Mouse (Mus musculus): ENCODE results near the gene Clca3a1. TPM values are rescaled to one million over a fixed set of nuclear protein-coding genes. Genes with fewer than 3 reads are reported as not detected.
"Not testable (repeated sequence)": the region's sequence is repeated elsewhere in the genome, so short reads cannot be mapped to it uniquely, and the experiment has no call there.

Gene Clca3a1
- total RNA-seq (2015): 1.7 and 2.0 TPM in 2 replicates
- 0.92 and 2.3 TPM in 2 replicates for total RNA-seq (2017)

GRCm38 (mm10) chr3:144760592-144761309 lies at the start of gene Clca3a1:
TSS of gene Clca3a1 (minus strand) at chr3:144760977.
- peak; percentile 92 for ATAC-seq (replicated peaks; ENCODE audit: poor library complexity)

- peak; percentile 58 for ATAC-seq (replicated peaks; ENCODE audit: poor library complexity)
These were observed 47.6 kb upstream of the Clca3a1 start for GRCm38 (mm10) chr3:144808153-144808925.

GRCm38 (mm10) chr3:144806626-144807025 lies 45.8 kb upstream of the Clca3a1 start:
- ATAC-seq (replicated peaks; ENCODE audit: poor library complexity): not testable (repeated sequence)

DNA sequence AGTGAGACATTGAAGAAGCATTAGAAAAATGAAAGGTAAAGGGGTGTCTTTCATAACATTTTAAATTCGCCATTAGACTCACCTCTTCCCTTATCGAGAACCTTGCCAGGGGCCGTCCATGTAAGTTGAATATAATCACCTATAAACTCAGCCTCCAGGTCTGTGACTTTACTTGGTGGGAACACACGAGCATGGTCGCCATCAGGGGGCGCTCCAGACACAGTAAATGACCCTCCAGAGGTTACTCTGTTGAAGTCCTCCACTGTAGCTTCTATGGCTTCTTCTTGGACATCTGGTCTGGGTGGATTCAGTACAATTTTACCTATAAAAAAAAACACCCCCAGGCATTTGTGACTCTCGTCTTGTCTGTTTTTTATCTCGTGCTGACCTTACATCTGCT lies 41.1 kb upstream of the Clca3a1 start:
- peak; percentile 96 for ATAC-seq (replicated peaks; ENCODE audit: poor library complexity)

GRCm38 (mm10) chr3:144785181-144786148 lies 24.7 kb upstream of the Clca3a1 start:
- peak; percentile 81 for ATAC-seq (replicated peaks; ENCODE audit: poor library complexity)

DNA sequence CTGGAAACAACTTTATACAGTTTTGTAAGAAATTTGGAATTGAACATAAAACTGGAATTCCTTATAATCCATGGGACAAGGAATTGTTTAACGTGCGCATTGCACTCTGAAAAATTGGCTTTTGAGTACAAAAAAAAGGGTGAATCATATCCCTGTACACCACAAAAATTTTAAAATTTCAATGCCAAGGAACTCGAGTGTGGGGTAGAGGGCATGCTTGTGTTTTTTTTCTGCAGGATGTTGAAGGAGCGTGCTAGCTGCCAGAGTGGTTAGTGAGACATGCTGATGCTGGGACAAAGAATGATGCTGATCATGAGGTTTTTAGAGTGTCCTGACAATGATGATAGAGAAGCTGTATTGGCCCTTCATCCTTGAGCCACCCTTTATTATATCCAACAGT lies 4.4 kb upstream of the Clca3a1 start:
- ATAC-seq (replicated peaks; ENCODE audit: poor library complexity): no peak

DNA sequence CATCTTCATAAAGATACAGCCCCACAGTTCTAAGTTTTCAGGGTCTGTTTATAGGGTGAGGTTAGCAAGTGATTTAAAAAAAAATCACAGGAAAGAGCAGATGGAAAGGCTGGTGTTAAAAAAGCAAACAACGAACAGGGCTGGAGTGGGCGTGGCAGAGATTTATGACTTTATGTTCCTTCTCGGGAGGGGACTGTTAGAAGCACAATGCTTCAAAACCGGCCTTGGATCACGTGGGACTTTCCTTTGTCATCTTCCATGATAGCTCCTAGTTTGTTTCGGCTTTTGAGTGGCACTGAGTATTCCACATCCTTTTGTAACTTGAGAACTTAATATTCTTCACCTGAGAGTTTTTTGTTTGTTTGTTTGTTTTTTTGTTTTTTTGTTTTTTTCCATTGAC lies 677 bp upstream of the Clca3a1 start:
- ATAC-seq (replicated peaks; ENCODE audit: poor library complexity): no peak

- ATAC-seq (replicated peaks; ENCODE audit: poor library complexity): no peak
These were observed 1.1 kb downstream of the Clca3a1 start for GRCm38 (mm10) chr3:144759719-144760118.

DNA sequence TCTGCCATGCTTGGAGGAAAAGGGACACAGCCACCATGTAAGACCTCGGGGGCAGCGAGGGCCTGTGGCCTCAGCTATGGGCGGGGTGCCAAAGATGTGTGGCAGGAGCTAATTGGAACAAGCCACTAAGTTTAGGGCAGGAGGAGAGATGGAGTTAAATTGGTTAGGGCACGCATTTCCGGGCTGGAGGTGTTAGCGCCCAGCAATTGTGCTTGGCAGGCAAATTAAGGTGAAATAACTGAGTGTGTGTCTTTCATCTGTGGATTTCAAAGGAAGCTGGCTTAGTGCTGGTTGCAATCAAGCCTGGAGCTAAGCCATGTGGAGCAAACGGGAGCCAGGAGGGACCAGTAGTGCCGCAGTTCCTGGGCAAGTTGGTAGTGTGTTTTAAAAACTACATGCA lies 4.7 kb downstream of the Clca3a1 start:
- ATAC-seq (replicated peaks; ENCODE audit: poor library complexity): not testable (repeated sequence)

DNA sequence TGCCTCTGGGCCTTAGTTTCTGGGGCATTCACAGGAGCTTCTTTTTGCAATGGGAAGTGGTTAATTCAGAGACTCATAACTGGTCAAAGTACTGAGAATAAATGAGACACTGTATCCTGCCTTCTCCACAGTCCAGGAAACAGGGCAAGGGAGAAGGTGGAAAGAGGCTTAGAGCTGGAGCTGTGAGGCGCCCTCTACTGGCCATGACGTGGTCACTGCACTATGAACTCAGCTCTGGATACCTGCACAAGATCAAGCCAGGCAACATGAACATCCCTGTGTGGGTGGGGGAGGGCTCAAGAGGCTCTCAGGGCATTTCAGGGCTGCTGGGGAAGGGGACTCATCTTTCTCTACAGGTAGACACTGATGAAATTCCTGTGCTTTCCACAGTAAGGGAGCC lies 7.7 kb downstream of the Clca3a1 start:
- ATAC-seq (replicated peaks; ENCODE audit: poor library complexity): peak; percentile 93

DNA sequence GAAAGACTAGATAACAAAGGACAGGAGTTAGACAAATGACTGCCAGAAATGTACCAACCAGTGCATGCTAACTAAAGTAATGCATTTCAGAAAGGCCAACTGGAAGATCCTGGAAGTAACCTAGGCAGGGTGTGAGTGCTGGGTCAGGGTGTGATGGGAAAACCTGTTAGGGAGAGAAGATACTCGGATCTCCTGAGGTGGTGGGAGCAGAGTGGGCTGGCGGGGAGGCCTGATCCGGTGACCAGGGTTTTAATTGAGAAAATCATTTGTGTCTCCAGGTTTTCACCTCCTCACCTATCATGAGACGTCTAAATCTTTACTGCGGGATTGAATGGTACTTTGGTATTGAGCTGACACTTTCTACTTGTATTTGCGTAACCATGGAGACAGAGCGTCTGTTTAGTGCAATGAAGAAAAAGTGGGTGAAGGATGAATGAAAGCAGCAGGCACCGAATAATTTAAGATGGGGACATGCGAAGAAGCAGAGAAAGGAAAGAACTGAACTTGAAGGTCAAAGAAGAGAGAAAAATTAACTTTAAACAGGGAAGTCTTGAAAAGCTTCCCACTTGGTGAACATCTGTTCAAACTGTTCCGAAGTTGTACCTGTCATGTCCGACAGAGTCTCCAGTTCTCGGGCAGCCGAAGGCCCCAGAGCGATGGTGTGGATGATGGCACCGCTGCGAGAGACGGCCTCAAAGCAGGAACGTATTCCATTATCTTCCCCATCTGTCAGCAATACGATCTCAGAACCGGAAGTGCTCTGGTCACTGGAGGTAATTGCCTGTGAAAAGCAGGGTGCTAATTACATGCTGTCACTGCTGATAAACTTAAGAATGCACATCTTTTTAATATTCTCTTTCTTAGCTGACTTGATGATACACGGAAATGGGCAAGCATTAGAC lies 11.5 kb downstream of the Clca3a1 start:
- peak; percentile 50 for ATAC-seq (replicated peaks; ENCODE audit: poor library complexity)

DNA sequence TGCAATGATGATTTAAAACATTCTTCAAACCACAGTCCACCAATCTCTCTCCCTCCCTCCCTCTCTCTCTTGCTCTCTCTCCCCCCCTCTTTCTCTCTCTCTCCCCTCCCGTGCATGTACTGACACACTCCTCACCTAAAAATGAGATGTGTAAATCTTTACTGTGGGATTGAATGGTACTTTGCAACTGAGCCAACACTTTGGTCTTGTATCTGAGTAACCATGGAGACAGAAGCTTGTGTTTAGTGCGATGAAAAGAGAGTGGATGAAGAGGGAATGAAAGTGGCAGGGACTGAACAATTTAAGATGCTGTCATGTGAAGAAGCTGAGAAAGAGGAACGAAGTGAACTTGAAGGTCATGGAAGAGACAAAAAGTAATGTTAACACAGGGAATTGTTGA lies 13.1 kb downstream of the Clca3a1 start:
- not testable (repeated sequence) for ATAC-seq (replicated peaks; ENCODE audit: poor library complexity)

- not testable (repeated sequence) for ATAC-seq (replicated peaks; ENCODE audit: poor library complexity)
These were observed 22.4 kb downstream of the Clca3a1 start for GRCm38 (mm10) chr3:144738396-144738795.

- ATAC-seq (replicated peaks; ENCODE audit: poor library complexity): peak; percentile 91
These were observed 23.9 kb downstream of the Clca3a1 start for GRCm38 (mm10) chr3:144736831-144737230.

GRCm38 (mm10) chr3:144723455-144723854 lies 37.3 kb downstream of the Clca3a1 start:
- 0 out of 2 replicates have a peak, but pooled peaks have one; percentile 15 for ATAC-seq (replicated peaks; ENCODE audit: poor library complexity)

- not testable (repeated sequence) for ATAC-seq (replicated peaks; ENCODE audit: poor library complexity)
These were observed 38.2 kb downstream of the Clca3a1 start for GRCm38 (mm10) chr3:144722566-144722965.

DNA sequence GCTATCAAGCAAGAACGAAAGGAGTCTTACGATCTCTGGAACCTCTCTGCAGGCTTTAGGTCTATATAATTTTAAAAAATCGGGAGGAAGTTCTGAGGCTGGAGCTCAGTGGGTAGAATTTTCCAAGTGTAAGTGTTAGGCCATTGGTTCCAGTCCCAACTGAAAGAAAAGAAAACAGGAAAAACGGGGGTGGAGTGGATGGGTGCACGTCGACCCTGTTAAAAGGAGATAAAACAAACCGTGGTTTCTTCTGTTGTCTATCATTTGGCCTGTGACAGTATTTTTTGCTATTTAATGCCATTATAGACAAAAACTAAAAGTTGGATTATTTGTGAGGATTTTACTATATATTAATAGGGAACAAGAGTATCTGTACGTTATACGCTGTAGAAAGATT lies 38.9 kb downstream of the Clca3a1 start:
- no peak for ATAC-seq (replicated peaks; ENCODE audit: poor library complexity)

DNA sequence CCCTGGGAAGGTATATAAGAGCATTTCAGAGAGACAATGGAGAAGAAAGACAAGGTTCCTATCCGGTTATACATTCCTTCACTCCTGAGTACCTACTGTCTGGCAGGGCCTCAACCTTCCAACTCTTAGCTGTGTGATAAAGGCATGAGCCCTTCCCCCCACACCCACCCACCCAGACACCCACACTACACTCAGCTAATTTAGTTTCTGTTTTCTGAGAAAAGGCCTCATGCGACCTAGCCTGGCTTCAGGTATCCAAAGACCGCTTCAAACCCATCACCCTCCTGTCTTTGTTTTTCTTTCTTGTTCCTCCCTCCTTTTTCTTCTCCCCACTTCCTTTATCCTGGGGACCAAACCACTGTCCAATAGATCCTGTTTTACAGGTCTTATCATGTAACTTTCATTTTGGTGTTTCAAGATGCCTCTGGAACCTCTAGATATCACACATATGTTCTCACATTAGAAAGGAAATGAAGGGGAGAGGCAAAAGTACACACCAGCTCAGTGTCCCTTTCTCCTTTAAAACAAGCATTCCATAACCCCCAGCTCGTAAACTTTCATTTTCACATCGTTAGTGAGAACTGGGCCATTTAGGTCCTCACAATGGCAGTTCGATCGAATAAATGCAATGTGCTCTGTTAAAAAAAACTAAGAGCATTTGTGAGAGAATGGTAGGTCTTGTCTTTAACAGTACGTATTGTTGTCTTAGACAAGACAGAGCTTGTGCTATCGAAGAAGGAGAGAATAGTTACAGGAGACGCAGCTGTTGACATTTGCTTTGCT lies 39.5 kb downstream of the Clca3a1 start:
- 0 out of 2 replicates have a peak, but pooled peaks have one; percentile 1 for ATAC-seq (replicated peaks; ENCODE audit: poor library complexity)
